Mouse (Mus musculus): ENCODE results near the gene Lyrm7. TPM values are rescaled to one million over a fixed set of nuclear protein-coding genes. Genes with fewer than 3 reads are reported as not detected.
"Not testable (repeated sequence)": the region's sequence is repeated elsewhere in the genome, so short reads cannot be mapped to it uniquely, and the experiment has no call there.

Lyrm7 gene
- polyA plus RNA-seq, 1 experiment from 2014 or later: 8.9 TPM

DNA sequence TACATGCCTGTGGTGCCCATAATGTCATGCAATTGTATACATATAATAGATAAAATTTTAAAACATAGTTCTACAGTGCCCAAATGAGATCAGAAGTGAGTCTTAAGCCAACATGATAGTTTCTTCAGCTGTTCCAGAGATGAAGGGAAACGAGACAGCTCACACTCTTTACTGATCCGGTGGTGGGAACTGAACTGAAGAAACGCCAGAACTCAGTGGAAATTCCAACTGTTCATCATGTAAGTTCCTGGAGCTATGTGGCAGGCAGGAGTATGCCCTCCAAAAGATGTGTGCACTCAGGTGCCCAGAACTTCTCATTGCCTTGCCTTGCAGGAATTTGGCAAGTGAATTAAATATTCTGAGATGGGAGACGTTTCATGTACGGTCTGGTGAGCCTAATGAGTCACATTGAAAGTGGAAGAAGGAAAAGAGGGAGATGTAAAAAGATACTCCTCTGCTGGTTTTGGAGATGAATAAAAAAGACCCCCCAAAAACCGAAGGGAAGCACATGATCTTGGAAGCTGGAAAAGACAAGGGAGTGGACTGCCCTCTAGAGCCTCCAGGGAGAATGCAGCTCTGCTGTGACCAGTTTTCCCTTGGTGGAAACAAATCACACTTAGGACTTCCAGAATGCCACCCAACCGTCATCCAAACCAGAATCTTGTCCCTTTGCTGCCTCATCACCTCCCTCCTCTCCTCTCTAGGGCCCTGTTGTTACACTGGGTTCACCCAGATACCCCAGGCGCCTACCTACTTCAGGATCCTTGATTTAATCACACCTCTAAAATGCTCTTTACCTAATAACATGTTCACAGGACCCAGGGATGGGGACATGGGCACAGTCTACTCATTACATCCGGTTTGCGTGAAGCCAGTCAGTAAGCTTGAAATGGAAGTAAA, 2.2 kb upstream of the Lyrm7 start:
- WGBS: 44% methylated on average over 10 of the region's 10 CpGs
- Histone ChIP-seq H3K27ac (replicated peaks) (no peak overlapping the region), H3K4me1 (peaks cover 22% of the 10 kb centered on the region), H3K4me3 (no peak overlapping the region), H3K4me2 (replicated peaks) (no peak overlapping the region), H3K36me3 (no peaks in the 10 kb centered on the region), H3K9me3 (no peaks in the 10 kb centered on the region), H3K27me3 (no peaks in the 10 kb centered on the region), H3K9ac (replicated peaks) (no peak overlapping the region)
- no peak for ATAC-seq (ENCODE audit: low FRiP score, low read depth)

DNA sequence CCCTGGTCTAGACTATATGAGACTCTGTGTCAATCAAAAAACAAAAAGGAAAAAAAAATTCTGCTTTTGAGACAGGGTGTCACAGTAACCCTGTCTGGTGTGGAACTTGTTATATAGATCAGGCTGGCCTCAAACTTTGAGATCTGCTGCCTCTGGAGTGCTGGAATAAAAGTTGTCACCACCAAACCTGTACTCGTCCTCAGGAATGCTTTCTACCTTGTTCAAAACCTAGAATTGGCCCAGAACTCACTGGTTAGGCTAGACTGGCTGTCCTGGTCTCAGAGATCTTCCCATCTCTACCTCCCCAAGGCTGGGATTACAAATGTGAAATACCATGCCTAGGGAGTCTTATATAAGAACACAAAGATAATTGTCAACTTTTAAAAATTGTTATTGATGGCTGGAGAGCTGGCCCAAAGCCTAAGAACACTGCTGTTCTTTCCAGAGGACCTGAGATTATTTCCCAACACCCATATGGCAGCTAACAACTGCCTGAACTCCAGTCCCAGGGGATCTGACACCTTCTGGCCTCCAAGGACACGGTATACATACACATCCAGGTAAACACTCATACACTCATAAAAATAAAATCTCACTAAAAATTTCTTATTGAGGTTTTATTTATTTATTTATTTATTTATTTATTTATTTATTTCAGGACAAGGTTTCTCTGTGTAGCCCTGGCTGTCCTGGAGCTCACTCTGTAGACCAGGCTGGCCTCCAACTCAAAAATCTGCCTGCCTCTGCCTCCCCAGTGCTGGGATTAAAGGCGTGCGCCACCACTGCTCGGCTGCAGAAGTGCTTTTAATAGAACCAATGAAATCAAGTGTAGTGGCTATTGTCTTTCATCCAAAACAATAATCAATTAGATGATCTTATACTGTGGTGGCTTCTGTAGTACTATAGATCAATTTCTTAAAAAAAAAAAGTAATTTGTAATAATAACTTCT, 1.0 kb upstream of the Lyrm7 start:
- H3K9ac ChIP-seq (replicated peaks): no peak overlapping the region
- no peaks in the 10 kb centered on the region for H3K36me3 ChIP-seq
- H3K4me1 ChIP-seq: peaks cover 18% of the 10 kb centered on the region
- H3K4me3 ChIP-seq: no peak overlapping the region
- H3K27me3 ChIP-seq: no peaks in the 10 kb centered on the region
- no peak for ATAC-seq (ENCODE audit: low FRiP score, low read depth)
- WGBS: 91% methylated on average over 5 of the region's 5 CpGs
- no peak overlapping the region for H3K27ac ChIP-seq (replicated peaks)
- H3K9me3 ChIP-seq: no peaks in the 10 kb centered on the region
- H3K4me2 ChIP-seq (replicated peaks): peak overlapping the region; percentile 88; the same call in 1 of the 2 replicates

DNA sequence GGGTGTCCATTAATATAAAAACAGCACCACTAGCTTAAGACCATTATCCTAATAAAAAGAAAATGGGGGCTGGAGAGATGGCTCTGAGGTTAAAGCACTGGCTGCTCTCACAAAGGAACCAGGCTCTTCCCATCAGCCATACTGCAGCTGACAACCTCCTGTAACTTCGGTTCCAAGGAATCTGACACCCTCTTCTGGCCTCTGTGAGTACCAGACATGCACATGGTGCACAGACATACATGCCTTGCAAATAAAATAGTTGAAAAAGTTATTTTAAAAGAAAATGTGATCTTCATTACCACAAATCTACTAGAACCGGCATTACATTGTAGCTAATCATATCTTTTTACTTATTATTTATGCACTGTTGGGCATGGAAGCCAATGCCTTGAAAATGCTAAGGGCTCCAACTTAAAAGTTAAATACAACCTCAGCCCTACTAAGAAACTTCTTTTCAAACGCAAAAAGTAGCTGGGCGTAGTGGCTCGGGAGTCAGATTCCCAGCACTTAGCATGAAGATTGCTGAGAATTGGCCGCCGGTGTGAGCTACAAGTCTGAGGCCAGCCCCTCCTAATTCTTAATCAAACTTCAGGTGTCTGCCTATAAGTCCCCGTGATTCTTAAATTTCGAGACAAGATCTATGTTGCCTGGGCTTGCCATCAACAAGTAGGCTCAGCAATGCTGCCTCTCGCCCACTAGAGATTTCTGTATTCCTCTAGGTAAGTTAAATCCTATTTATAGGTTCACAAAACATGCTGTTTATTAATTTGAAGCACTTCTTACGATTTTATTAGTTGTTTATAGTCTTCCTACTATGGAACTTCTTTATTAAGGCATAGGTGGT, 1.2 kb downstream of the Lyrm7 start:
- 31% methylated on average over 11 of the region's 11 CpGs for WGBS
- no peaks in the 10 kb centered on the region for H3K36me3 ChIP-seq
- H3K27ac ChIP-seq (replicated peaks): peak overlapping the region; percentile 90; the same call in 1 of the 2 replicates
- H3K4me1 ChIP-seq: peaks cover 12% of the 10 kb centered on the region; the same call in 1 of the 2 replicates
- ATAC-seq (ENCODE audit: low FRiP score, low read depth): no peak
- peak overlapping the region; percentile 66 for H3K4me3 ChIP-seq
- H3K9ac ChIP-seq (replicated peaks): peak overlapping the region; percentile 77
- H3K9me3 ChIP-seq: no peaks in the 10 kb centered on the region
- H3K4me2 ChIP-seq (replicated peaks): peak overlapping the region; percentile 88
- H3K27me3 ChIP-seq: no peaks in the 10 kb centered on the region

DNA sequence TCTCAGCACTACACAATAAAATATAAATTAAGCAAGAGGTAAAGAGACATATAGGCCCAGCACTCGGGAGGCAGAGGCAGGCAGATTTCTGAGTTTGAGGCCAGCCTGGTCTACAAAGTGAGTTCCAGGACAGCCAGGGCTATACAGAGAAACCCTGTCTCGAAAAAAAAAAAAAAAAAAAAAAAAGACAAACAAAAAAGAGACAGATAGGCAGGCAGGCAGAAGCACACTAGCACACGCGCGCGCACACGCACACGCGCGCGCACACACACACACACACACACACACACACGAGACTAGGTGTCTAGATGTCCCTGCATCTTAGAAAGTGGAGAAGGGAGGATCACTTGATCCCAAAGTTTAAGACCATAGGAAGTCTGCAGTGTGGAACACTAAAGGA, 1.8 kb downstream of the Lyrm7 start:
- not testable (repeated sequence) for H3K4me2 ChIP-seq (replicated peaks); H3K27me3 ChIP-seq; H3K27ac ChIP-seq (replicated peaks); H3K36me3 ChIP-seq; H3K9ac ChIP-seq (replicated peaks); H3K9me3 ChIP-seq; ATAC-seq (ENCODE audit: low FRiP score, low read depth); H3K4me3 ChIP-seq
- H3K4me1 ChIP-seq: peaks cover 12% of the 10 kb centered on the region; the same call in 1 of the 2 replicates
- 96% methylated on average over 6 of the region's 12 CpGs for WGBS

DNA sequence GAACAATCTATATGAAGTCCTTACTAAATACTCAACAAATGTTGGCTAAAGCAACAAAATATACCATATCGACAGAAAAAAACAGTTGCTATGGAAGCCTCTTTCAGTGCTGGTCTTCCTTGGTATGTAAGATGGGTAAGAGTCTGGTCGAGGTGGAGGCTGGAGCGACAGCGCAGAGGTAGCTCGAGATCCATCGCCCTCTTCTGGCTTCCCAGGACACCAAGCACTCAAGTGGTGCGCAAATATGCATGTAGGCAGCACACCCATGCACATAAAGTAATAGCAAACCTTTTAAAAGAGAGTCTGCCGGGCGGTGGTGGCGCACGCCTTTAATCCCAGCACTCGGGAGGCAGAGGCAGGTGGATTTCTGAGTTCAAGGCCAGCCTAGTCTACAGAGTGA, 9.1 kb downstream of the Lyrm7 start:
- Histone ChIP-seq H3K27me3 (no peaks in the 10 kb centered on the region), H3K4me3 (no peak overlapping the region), H3K9me3 (no peaks in the 10 kb centered on the region), H3K27ac (replicated peaks) (no peak overlapping the region), H3K4me2 (replicated peaks) (no peak overlapping the region), H3K9ac (replicated peaks) (no peak overlapping the region), H3K4me1 (no peaks in the 10 kb centered on the region), H3K36me3 (no peaks in the 10 kb centered on the region)
- 94% methylated on average over 12 of the region's 12 CpGs for WGBS
- no peak for ATAC-seq (ENCODE audit: low FRiP score, low read depth)

DNA sequence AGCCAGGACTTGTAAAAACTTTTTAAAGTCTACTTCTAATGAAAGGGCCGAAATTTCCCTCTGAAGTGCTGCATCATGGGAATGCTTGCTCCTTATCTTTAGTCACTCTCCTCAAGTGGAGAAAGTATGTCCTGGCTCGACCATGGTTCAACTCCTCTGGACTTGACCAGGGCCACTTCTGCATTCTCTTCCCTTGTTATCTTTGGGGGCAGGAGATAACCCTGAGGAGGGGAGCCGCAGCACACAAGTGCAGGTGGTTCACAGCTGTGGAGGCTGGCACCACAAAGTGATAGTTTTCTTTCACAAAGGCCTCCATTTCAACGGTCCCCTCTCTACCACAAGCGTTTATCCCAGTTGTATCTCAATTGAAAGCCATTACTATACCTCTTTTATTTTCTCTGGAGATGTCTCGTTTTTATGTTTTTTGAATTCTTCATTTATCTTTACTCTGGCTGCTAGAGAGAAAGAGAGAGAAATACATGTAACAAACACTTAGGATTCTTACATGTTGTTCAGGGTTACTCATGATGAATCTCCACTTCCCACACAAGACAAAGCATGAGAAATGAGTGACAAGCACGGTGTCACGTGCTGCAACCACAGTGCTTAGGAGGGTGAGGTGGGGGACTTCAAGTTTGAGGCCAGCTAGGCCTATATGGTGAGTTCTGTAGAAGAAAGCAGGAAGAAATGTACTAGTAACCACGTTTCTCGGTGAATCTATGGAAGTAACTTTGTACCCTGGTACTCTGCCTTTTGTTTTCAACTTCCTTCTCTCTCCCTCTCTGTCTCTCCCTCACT, 10.6 kb downstream of the Lyrm7 start:
- ATAC-seq (ENCODE audit: low FRiP score, low read depth): no peak
- 90% methylated on average over 10 of the region's 10 CpGs for WGBS
- Histone ChIP-seq H3K27me3 (no peaks in the 10 kb centered on the region), H3K9ac (replicated peaks) (no peak overlapping the region), H3K4me3 (no peak overlapping the region), H3K27ac (replicated peaks) (no peak overlapping the region), H3K4me2 (replicated peaks) (no peak overlapping the region), H3K9me3 (no peaks in the 10 kb centered on the region), H3K36me3 (no peaks in the 10 kb centered on the region), H3K4me1 (peaks cover 12% of the 10 kb centered on the region)

DNA sequence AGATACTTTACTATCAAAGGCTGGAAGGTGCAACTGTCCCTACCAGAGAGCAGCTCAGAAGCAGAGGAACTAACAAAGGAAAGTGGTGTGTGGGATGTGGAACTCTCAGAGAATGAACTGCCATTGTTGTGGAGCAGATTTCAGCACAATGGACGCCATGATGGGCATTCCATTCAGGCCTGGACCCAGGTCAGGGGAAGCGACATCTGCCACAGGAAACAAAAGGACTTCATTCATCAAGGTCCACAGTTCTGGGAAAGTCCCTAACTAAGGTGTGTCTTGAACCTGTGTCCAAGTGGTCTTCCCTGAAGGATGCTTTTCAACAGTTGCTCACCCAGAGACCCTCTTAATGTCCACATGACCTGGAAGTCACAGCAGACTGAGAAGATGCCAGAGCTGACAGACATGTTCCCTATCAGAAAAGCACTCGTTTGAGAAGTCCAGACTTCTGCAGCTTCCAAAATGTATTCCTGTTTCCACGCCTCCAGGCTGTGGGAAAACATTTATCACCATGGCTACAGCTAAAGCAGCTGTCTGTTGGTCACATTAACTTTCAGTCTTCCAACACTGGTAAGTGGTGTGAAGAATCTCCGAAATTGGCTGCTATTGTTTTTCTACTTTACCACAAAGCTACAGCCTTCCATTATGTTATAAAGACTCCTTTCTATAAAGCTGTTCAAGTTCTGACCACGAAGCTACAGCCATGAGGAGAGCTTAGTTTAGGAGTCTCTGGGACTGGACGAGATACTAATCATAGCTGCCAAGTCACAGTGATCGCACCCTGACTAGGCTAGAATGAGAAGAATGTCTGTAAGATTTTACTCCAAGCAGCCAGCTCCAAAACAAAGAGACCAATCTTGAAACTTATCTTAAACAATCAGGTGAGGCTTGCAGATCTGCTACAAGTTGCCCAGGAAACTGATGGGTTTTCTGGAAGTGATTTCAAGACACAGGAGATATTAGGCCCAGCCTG, 15.0 kb downstream of the Lyrm7 start:
- Histone ChIP-seq H3K9ac (replicated peaks) (no peak overlapping the region), H3K27ac (replicated peaks) (peak overlapping the region; percentile 61), H3K4me1 (peaks cover 17% of the 10 kb centered on the region), H3K4me3 (no peak overlapping the region), H3K27me3 (no peaks in the 10 kb centered on the region), H3K4me2 (replicated peaks) (no peak overlapping the region), H3K36me3 (no peaks in the 10 kb centered on the region), H3K9me3 (no peaks in the 10 kb centered on the region)
- WGBS: 30% methylated on average over 8 of the region's 8 CpGs
- peak; percentile 27; the same call in 1 of the 2 replicates for ATAC-seq (ENCODE audit: low FRiP score, low read depth)

DNA sequence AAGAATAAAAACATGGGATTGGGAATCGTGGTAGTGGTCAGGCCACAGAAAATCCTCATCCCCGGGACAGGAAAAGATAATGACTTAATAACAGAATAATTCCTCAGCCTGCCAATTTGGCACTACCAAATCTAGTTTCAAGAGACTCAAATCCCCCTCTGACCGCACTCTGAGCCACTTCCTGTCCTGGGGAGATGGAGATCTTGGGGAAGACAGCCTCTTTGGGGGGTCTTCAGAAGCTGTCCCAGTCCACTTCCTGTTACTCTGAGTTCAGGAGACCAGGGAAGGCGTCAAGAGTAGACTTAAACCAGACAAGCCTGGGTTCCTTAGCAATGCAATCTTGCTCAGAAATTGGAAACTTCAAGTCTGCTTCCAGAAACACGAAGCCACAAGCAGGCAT, 15.8 kb downstream of the Lyrm7 start:
- Histone ChIP-seq H3K9ac (replicated peaks) (no peak overlapping the region), H3K27ac (replicated peaks) (peak overlapping the region; percentile 61; the same call in 1 of the 2 replicates), H3K4me1 (peaks cover 17% of the 10 kb centered on the region), H3K9me3 (no peaks in the 10 kb centered on the region), H3K36me3 (no peaks in the 10 kb centered on the region), H3K27me3 (no peaks in the 10 kb centered on the region), H3K4me3 (no peak overlapping the region), H3K4me2 (replicated peaks) (no peak overlapping the region)
- ATAC-seq (ENCODE audit: low FRiP score, low read depth): no peak
- WGBS: 84% methylated on average over 5 of the region's 5 CpGs

DNA sequence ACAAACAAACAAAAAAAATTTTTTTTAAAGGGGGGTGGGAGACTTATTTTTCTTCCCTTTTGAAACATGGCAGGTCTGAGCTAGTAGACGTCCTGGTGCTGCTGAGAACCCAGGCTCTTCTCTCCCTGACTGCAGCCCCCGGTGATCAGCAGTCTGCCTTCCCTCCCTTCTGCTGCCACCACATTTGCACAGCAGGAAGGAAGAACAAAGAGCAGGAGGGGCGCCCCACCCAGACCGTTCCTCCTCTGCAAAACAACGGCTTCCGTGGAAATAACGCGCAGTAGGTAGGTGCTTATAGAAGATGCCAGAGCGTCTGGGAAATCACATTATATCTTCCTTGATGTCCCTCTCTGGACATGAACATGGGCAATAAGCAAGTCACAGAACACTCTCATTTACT, 16.3 kb downstream of the Lyrm7 start:
- no peak overlapping the region for H3K4me2 ChIP-seq (replicated peaks)
- ATAC-seq (ENCODE audit: low FRiP score, low read depth): no peak
- H3K27ac ChIP-seq (replicated peaks): no peak overlapping the region
- no peaks in the 10 kb centered on the region for H3K9me3 ChIP-seq
- H3K36me3 ChIP-seq: no peaks in the 10 kb centered on the region
- no peaks in the 10 kb centered on the region for H3K27me3 ChIP-seq
- 75% methylated on average over 9 of the region's 9 CpGs for WGBS
- H3K4me1 ChIP-seq: peaks cover 17% of the 10 kb centered on the region
- H3K9ac ChIP-seq (replicated peaks): no peak overlapping the region
- H3K4me3 ChIP-seq: no peak overlapping the region

DNA sequence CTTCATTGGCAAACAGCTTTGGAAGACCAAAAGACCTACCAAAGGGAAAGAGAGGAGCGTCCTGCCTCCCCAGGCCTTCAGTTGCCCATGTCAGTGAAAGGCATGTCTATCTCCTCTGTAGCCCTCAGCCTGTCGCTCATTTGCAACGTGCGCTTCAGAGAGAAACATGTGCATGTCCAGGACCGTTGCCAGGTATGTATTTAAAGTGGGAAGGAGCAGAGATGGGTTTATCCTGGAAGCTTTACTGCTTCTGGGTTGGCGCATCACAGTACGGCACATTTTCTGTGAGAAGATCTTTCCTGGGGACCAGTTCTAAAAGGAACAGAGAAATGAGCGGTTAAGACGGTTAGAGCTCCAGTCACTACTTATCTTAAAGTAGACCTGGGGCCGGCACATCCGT, 19.8 kb downstream of the Lyrm7 start:
- Histone ChIP-seq H3K27ac (replicated peaks) (no peak overlapping the region), H3K4me2 (replicated peaks) (no peak overlapping the region)
- ATAC-seq (ENCODE audit: low FRiP score, low read depth): no peak

More for the DNA sequence above, 19.8 kb downstream of the Lyrm7 start:
- Histone ChIP-seq H3K27me3 (no peaks in the 10 kb centered on the region), H3K9me3 (no peaks in the 10 kb centered on the region), H3K9ac (replicated peaks) (no peak overlapping the region), H3K4me1 (peaks cover 12% of the 10 kb centered on the region), H3K36me3 (no peaks in the 10 kb centered on the region), H3K4me3 (no peak overlapping the region)
- 91% methylated on average over 11 of the region's 11 CpGs for WGBS
